Mouse (Mus musculus) neural tube, embryonic 10.5 days (tissue): ENCODE results near the gene Sdhaf1.
A peak's percentile ranks its signal among the peaks of the same experiment; 100 is the strongest.

Source experiments
- DNase-seq: peaks from one replicate; pipeline ENCODE4 v3.0.0-alpha.2; 2017; ENCODE audit warnings: low spot score; ENCODE audit errors: extremely low spot score

The Sdhaf1 gene

DNA sequence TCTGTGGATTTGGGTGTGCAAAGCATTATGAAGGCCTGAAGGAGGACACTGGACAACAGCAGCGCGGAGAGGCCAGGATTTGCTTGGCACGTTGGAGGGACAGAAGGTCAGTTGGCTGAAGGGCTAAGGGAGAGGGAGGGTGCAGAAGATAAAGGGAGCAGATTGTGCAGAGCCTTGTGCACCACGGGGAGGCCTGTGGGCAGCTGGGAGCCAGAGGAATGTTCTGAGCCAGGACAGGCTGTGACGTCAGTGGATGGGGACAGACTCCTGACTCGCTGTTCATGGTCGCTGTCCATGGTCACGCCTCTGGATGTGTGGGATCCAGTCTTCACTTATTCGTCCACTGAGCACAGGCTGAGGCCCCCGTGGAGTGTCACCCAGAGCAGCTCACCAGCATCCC is 28.6 kb downstream of the Sdhaf1 start:
- DNase-seq = no peak

DNA sequence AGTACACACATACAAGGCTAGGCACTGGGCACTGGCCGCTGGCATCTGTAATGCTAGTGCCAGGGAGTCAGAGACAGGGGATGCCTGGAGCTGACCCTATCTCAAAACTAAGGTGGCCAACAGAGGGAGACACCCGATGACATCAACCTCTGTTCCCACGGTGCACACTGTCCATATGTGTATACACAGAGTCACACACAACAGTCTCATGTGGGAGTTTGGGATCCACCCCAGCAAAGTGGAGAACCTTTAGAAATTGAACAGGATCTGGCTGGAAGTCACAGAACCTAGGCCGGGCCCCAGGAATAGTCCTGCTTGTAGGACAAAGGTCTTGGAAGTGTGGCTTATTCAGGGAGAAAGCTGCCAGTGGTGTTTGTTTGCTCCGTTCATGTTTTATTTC is 29.4 kb downstream of the Sdhaf1 start:
- no peak for DNase-seq

DNA sequence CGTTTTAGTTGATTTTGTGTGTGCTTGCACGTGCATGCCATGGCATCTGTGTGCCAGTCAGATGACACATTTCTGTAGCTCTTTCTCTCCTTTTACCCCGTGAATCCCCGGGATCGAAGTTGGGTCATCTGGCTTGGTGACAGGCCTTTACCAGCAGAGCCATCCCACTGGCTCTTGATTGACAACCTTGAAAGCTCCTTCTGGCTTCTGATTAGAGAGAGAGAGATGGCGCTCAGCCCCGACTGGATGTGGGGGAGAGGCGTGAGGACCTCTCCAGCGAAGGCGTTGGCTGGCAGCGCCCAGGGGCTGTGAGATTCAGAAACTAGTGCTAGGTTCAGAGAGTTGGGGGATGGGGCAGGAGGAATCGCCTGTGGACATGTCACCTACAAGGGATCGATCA is 29.9 kb downstream of the Sdhaf1 start:
- DNase-seq = no peak

DNA sequence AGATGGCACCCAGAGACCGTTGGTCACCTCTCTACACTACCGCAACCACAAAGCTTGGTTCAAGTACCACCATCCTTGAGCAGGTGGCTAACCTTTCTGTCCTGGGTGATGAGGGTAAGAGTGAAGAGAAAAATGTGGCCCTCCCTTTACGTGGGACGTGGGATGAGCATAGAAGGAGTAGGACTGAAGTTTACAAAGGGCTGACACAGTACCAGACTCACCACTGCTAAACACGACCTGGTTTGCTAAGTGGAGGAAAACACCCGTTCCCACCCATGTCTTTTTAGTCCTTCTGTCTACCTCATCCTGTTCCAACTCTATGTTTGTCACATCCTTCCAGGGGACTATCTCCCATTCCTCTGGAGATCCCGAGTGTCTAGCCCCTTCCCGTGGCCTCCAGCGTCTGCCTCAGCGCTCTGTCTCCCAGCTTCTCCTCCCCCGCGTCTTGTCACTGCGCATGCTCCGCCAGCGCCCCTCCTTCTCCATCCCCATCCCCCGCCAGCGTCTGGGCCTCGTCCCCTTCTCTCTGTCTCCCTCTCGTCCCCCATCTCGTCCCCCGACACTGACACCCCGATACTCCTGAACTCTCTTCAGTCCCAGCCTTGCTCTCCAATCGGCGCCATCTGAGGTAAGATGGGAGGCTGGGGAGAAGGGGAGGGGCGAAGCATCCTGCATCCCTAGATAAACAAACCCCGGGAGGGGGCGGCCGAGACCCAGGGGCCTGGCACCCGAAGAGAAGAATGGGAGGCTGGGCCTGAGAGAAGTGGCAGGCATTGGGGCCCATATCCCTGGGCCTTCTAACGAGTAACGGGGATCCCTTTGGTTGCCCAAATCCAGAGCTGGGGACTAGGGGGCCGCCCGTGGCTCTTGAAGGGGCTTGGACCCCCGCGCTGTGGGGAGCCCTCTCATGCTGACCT is 32.2 kb downstream of the Sdhaf1 start, which contains the start of gene Clip3:
Gene Clip3, plus strand, starts transcription at position 514 of the 917 bp plus-strand sequence.
- DNase-seq = peak; percentile 83

DNA sequence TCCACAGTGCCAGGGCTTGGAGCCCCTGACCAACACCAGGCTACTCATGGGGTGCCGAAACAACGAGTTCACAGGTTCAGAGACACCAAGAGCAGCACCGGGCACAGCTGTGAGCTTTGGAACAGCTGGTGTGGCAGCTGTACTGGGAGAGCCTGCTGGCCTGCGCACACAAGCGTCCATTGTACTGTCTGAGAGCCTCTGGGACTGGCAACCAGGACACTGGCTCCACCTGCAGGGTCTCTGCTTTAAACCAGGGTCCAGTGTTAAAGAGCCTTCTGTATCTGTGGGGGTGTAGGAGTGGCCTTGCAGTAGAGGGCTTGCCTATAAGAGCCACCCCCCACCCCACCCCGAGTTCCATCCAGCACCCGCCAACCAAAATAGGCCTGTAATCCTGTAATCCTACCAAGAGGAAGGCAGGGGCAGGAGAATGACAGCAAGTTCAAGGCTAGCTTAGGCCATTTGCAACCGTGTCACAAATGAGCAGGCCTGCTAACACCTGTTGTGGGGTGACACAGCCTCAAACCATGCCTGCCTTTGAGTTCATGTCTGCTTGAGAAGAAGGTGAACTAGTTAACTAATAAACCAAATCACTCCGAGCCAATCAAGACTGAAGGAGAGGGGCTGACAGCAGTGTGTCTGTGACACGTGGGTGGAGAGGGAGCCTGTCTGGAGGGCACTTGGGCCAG is 33.8 kb downstream of the Sdhaf1 start:
- peak; percentile 30 for DNase-seq

DNA sequence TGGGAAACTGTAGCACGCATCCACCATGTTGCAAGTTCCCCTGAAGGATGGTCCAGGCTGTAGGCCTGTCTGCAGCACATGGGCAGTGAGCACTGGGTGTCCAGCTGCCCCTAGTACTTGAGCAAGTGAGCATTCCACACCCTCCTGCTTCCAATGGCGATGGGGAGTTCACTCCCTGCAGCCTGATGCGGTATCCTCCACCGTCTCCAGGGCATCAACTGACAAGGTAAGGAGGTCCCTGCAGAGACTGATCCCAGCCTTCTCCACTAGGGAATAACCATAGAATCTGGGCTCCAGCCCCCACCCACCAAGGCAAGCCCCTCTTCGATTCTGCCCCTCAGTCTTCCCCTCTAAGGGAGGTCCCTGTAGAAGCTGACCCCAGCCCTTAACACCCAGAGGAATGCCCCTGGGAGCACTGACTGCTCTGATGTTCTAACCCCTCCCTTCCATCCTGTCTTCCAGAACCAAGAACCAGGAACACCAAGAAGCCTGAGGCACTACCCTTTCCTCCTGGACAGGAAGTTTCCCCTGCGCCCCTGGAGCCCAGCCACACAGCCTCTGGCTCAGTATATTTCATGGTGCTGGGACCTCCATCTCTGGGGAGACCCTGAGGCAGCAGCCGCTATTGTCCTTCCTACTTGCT is 34.5 kb downstream of the Sdhaf1 start:
- DNase-seq = no peak

DNA sequence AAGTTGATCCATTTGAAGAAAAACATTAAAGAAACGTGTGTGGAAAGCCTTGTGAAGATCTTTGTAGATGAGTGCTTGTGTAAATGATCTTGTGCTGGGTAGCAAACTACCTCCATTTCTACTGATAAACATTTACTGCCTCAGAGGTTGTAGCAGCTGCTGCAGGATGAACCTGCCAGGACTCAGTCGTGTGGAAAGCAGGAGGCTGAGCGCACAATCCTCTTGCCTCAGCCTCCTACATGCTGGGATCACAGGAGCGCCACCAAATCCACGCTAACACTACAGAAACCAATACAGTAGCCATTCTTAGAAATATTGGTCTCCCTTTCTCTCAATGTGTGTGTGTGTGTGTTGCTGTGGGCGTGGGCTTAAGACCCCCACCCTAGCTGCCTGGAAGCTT is 35.6 kb downstream of the Sdhaf1 start:
- no peak for DNase-seq

DNA sequence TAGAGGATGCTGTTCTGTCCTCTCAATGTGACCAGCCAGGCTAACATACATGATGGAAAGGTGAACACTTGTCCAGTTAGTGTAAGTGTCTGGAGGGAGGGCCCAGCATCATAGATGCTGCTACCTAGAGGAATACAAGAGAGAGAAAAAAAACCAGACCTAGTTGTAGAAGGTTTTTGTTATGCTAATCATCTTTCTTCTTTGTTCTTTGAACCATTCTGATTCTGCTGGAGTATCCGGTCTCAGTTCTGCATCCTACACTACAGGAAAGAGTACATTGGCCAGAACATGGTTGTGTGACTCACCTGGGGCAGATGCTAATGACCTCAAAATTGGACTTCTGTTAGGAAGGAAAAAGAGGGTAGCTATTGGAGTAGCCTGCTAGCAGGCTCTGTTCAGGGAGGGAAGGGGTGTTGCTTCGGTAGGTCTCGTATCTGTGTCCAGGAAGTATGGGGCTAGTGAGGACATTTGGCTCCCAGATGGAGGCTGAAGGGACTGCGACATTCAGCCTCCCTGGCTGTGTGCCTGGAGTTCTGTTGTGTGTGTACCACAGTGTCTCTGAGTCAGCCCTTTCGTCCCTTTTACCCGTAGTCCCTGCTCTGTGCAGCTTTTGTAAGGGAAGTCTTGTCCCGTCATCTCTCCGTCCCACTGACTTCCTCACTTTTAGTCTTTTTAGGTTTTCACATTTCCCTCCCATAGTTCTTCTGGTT is 36.8 kb downstream of the Sdhaf1 start:
- DNase-seq = no peak

DNA sequence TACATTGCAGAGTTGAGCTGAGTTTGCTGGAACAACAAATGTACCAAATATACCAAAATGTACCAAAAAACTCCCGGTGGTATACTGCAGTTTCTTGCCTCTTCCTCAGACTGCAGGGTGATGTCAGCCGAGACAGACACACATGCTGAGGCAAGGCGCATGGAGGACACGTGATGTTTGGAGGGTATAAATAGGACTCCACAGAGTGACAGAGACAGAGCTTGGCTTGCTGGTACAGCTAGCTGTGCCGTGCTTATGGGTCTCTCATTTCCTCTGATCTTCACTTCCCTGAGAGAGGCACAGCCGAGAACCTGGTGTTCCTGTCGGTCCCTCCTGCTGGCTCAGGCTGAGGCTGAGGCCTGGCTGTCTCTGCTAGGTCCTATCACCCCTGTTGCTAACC is 41.0 kb downstream of the Sdhaf1 start:
- DNase-seq = no peak

DNA sequence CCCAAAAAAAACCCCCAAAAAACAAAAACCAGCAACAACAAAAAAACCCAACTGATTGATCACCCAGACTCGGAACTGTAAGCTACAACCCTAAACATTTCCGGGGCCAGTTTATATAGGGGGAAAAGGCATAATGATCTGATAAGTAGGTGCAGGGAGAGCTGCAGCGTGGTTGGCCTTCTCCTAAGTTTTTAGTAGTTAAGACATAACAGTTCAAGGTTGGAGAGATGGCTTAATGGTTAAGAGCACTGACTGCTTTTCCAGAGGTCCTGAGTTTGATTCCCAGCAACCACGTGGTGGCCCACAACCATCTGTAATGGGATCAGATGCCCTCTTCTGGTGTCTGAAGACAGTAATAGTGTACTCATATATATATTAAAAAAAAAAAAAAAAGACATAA is 42.2 kb downstream of the Sdhaf1 start:
- no peak for DNase-seq

DNA sequence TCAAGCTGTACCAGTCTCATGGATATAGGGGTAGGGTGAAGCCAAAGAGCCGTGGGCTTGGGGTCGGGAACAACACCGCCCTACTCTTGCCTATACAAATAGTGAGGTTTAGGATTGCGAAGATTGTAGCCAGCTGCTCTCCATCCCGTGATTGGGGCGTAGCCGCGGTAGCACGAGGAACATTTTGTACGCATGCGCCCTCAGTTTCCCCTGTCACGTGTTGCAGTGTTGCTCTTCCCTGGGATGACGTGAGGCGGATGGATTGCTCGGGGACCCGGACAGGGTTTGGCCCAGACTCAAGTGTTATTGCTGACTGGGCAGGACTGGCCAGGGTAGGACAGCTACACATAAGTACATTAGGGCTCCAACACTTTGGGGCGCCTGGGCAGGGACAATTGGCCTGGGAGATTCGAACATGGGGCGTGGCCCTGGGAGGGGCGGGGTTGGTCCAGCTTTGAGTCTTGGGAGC is 43.0 kb downstream of the Sdhaf1 start:
- peak; percentile 73 for DNase-seq

DNA sequence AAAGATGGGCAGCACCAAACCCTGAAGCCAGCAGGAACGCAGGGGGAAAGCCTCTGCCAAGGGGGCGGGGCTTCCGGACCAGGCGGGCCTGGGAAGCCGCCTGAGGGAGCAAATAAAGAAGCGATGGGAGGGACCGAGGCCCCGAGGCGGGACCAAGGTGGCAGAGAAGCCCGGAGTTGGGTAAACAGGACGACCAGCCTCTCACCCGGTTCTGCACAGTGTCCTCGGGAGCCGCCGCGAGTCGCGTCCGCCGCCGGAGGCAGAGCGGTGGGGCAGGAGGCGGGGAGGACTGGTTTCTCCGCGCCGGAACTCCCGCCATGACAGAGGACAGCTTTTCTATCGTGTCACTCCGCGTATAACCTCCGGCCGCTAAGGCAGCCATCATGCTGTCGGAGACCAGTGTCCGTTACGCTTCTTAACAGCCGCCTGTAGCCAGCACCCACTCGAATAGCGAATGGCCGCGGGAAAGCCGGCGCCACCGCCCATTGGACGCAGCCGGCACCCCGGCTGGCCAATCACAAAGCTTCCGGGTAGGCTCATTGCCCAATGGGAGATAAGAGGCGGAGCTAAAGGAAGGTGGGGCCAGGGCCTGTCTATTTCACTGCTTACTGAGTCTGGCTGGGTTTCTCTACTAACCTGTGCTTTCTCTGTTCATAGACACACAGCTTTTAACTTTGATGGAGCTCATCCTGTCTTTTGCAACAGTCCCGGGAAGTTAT is 43.6 kb downstream of the Sdhaf1 start, which contains the start of the genes Thap8 and Wdr62:
Gene Thap8, plus strand, starts transcription at position 144 of the 719 bp plus-strand sequence.
Gene Wdr62, minus strand, starts transcription at position 469 of the 719 bp plus-strand sequence.
- peak; percentile 91 for DNase-seq

DNA sequence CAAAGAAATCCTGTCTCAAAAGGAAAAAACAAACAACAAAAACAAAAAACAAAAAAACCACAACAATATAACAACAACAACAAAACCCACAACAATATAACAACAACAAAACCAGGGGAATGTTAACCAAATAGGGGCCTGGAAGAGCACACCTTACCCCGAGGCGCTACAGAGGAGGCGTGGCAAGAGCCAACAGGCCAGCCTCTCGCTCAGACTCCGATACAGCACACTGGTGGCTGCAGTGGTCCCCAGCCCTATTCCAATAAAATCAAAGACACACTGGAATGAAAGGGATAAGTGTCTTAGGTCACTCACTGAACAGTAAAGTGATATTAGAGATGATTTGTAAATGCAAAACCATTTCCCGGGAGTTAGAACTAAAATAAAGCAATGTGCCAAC is 44.2 kb downstream of the Sdhaf1 start:
- DNase-seq = no peak

DNA sequence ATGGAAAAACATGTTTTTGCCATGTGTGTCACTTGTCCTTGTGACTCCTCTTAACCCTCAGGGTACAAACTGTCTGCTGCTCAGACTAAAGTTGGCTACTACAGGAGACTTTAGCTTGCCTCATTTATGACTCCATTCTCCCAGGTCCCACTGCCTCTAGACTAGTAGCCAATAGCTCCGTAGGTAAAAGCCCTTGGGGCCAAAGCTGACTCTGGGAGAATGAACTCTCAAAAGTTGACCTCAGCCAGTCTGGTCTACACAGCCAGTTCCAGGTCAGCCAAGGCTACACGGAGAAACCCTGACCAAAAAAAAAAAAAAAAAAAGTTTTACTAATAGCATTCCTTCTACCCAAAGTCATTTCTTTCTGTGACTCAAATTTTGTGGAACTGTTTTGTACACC is 44.8 kb downstream of the Sdhaf1 start:
- no peak for DNase-seq

DNA sequence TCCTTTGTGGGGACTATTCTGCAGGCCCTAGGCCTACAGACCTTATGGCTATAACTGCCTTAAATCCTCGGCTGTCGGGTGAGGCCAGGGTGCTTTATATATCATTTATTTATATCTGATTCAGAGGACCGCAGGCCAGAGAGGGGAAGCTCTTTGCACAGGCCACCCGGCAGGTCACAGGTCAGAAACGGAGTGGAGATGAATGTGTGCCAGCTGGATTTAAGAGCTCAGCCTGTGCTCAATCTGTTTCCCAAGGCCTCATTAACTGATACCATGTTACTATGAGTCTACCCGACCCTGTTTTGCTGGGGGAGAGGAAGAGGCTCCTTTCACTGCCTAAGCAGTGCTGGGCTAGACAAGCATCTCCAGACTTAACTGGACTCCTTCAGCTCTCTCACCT is 49.3 kb downstream of the Sdhaf1 start:
- DNase-seq = no peak
